Mouse (Mus musculus): ENCODE results near the gene Tcf20. TPM values are rescaled to one million over a fixed set of nuclear protein-coding genes. Genes with fewer than 3 reads are reported as not detected.
A peak's percentile ranks its signal among the peaks of the same experiment; 100 is the strongest.

Gene Tcf20
- polyA plus RNA-seq, 1 experiment from 2014 or later = 6.0 TPM

GRCm38 (mm10) chr15:82984574-82984973 lies 3.1 kb downstream of the Tcf20 start:
- Histone ChIP-seq H3K27ac (no peak overlapping the region), H3K9me3 (no peaks in the 10 kb centered on the region), H3K4me1 (peaks cover 45% of the 10 kb centered on the region), H3K4me3 (no peak overlapping the region), H3K27me3 (ENCODE audit: insufficient read depth, poor library complexity, severe bottlenecking) (peaks cover 88% of the 10 kb centered on the region), H3K36me3 (no peaks in the 10 kb centered on the region)
- DNase-seq (ENCODE audit: low spot score) = no peak
- 75% methylated on average over 7 of the region's 7 CpGs for WGBS

GRCm38 (mm10) chr15:82984097-82984496 lies 3.6 kb downstream of the Tcf20 start:
- H3K27ac ChIP-seq = no peak overlapping the region
- no peak overlapping the region for H3K4me3 ChIP-seq
- no peaks in the 10 kb centered on the region for H3K36me3 ChIP-seq
- H3K27me3 ChIP-seq (ENCODE audit: insufficient read depth, poor library complexity, severe bottlenecking) = peaks cover 88% of the 10 kb centered on the region
- no peaks in the 10 kb centered on the region for H3K9me3 ChIP-seq
- peaks cover 45% of the 10 kb centered on the region for H3K4me1 ChIP-seq
- WGBS = 31% methylated on average over 4 of the region's 4 CpGs
- no peak for DNase-seq (ENCODE audit: low spot score)

GRCm38 (mm10) chr15:82983416-82984026 lies 4.2 kb downstream of the Tcf20 start:
- no peak for DNase-seq (ENCODE audit: low spot score)
- Histone ChIP-seq H3K4me3 (no peak overlapping the region), H3K27me3 (ENCODE audit: insufficient read depth, poor library complexity, severe bottlenecking) (peaks cover 83% of the 10 kb centered on the region), H3K9me3 (no peaks in the 10 kb centered on the region), H3K27ac (peak overlapping the region; percentile 69), H3K4me1 (peaks cover 45% of the 10 kb centered on the region), H3K36me3 (no peaks in the 10 kb centered on the region)
- WGBS = 27% methylated on average over 9 of the region's 9 CpGs

GRCm38 (mm10) chr15:82982724-82983415 lies 4.8 kb downstream of the Tcf20 start:
- Histone ChIP-seq H3K9me3 (no peaks in the 10 kb centered on the region), H3K4me1 (peaks cover 38% of the 10 kb centered on the region), H3K27ac (0 out of 2 replicates have a peak overlapping the region, but pooled peaks have one; percentile 69), H3K36me3 (no peaks in the 10 kb centered on the region), H3K4me3 (no peak overlapping the region), H3K27me3 (ENCODE audit: insufficient read depth, poor library complexity, severe bottlenecking) (peaks cover 81% of the 10 kb centered on the region)
- no peak for DNase-seq (ENCODE audit: low spot score)
- WGBS = 17% methylated on average over 18 of the region's 18 CpGs

GRCm38 (mm10) chr15:82981676-82982520 lies 5.8 kb downstream of the Tcf20 start:
- Histone ChIP-seq H3K27me3 (ENCODE audit: insufficient read depth, poor library complexity, severe bottlenecking) (peaks cover 78% of the 10 kb centered on the region), H3K4me3 (no peak overlapping the region), H3K36me3 (no peaks in the 10 kb centered on the region), H3K9me3 (no peaks in the 10 kb centered on the region), H3K4me1 (peaks cover 32% of the 10 kb centered on the region), H3K27ac (no peak overlapping the region)
- 37% methylated on average over 15 of the region's 15 CpGs for WGBS
- DNase-seq (ENCODE audit: low spot score) = no peak

GRCm38 (mm10) chr15:82979531-82979930 lies 8.1 kb downstream of the Tcf20 start:
- 74% methylated on average over 1 of the region's 1 CpGs for WGBS

GRCm38 (mm10) chr15:82974471-82974870 lies 13.2 kb downstream of the Tcf20 start:
- H3K9me3 ChIP-seq = no peaks in the 10 kb centered on the region
- WGBS = 65% methylated on average over 1 of the region's 1 CpGs
- peaks cover 20% of the 10 kb centered on the region for H3K4me1 ChIP-seq
- no peak overlapping the region for H3K27ac ChIP-seq
- no peak overlapping the region for H3K4me3 ChIP-seq
- no peak for DNase-seq (ENCODE audit: low spot score)
- peaks cover 33% of the 10 kb centered on the region for H3K27me3 ChIP-seq (ENCODE audit: insufficient read depth, poor library complexity, severe bottlenecking)
- no peaks in the 10 kb centered on the region for H3K36me3 ChIP-seq

More at GRCm38 (mm10) chr15:82979531-82979930, 8.1 kb downstream of the Tcf20 start:
- no peak overlapping the region for H3K27ac ChIP-seq
- DNase-seq (ENCODE audit: low spot score) = no peak
- peaks cover 37% of the 10 kb centered on the region for H3K4me1 ChIP-seq
- H3K27me3 ChIP-seq (ENCODE audit: insufficient read depth, poor library complexity, severe bottlenecking) = peaks cover 74% of the 10 kb centered on the region
- H3K36me3 ChIP-seq = no peaks in the 10 kb centered on the region
- H3K9me3 ChIP-seq = no peaks in the 10 kb centered on the region
- no peak overlapping the region for H3K4me3 ChIP-seq

- no peak overlapping the region for H3K4me3 ChIP-seq
- H3K27ac ChIP-seq = peak overlapping the region; percentile 59; the same call in 1 of the 2 replicates
- no peaks in the 10 kb centered on the region for H3K36me3 ChIP-seq
- H3K4me1 ChIP-seq = peaks cover 32% of the 10 kb centered on the region
- WGBS = 29% methylated on average over 6 of the region's 6 CpGs
- H3K27me3 ChIP-seq (ENCODE audit: insufficient read depth, poor library complexity, severe bottlenecking) = peaks cover 49% of the 10 kb centered on the region
- no peak for DNase-seq (ENCODE audit: low spot score)
- no peaks in the 10 kb centered on the region for H3K9me3 ChIP-seq
These were observed 18.4 kb downstream of the Tcf20 start for GRCm38 (mm10) chr15:82969206-82969721.

- H3K27me3 ChIP-seq (ENCODE audit: insufficient read depth, poor library complexity, severe bottlenecking) = peaks cover 51% of the 10 kb centered on the region
- DNase-seq (ENCODE audit: low spot score) = no peak
- H3K4me3 ChIP-seq = peak overlapping the region; percentile 53
These were observed 19.2 kb downstream of the Tcf20 start for GRCm38 (mm10) chr15:82968449-82968848.

GRCm38 (mm10) chr15:82967947-82968346 lies 19.7 kb downstream of the Tcf20 start:
- H3K27ac ChIP-seq = peak overlapping the region; percentile 79
- H3K27me3 ChIP-seq (ENCODE audit: insufficient read depth, poor library complexity, severe bottlenecking) = peaks cover 54% of the 10 kb centered on the region
- DNase-seq (ENCODE audit: low spot score) = no peak

More at GRCm38 (mm10) chr15:82968449-82968848, 19.2 kb downstream of the Tcf20 start:
- H3K4me1 ChIP-seq = peaks cover 30% of the 10 kb centered on the region
- no peaks in the 10 kb centered on the region for H3K36me3 ChIP-seq
- H3K9me3 ChIP-seq = no peaks in the 10 kb centered on the region
- WGBS = 2% methylated on average over 22 of the region's 22 CpGs
- H3K27ac ChIP-seq = peak overlapping the region; percentile 79

GRCm38 (mm10) chr15:82964266-82964825 lies 23.3 kb downstream of the Tcf20 start:
- DNase-seq (ENCODE audit: low spot score) = no peak
- Histone ChIP-seq H3K27me3 (ENCODE audit: insufficient read depth, poor library complexity, severe bottlenecking) (peaks cover 84% of the 10 kb centered on the region), H3K4me3 (no peak overlapping the region), H3K27ac (peak overlapping the region; percentile 87), H3K36me3 (no peaks in the 10 kb centered on the region), H3K4me1 (peaks cover 61% of the 10 kb centered on the region), H3K9me3 (no peaks in the 10 kb centered on the region)
- WGBS = 74% methylated on average over 14 of the region's 14 CpGs

More at GRCm38 (mm10) chr15:82967947-82968346, 19.7 kb downstream of the Tcf20 start:
- H3K9me3 ChIP-seq = no peaks in the 10 kb centered on the region
- H3K4me3 ChIP-seq = peak overlapping the region; percentile 53
- no peaks in the 10 kb centered on the region for H3K36me3 ChIP-seq
- peaks cover 32% of the 10 kb centered on the region for H3K4me1 ChIP-seq
- 29% methylated on average over 6 of the region's 6 CpGs for WGBS

- Histone ChIP-seq H3K9me3 (no peaks in the 10 kb centered on the region), H3K4me1 (peaks cover 61% of the 10 kb centered on the region), H3K27ac (peak overlapping the region; percentile 87), H3K4me3 (peak overlapping the region; percentile 65), H3K36me3 (no peaks in the 10 kb centered on the region), H3K27me3 (ENCODE audit: insufficient read depth, poor library complexity, severe bottlenecking) (peaks cover 91% of the 10 kb centered on the region)
- 5% methylated on average over 60 of the region's 82 CpGs for WGBS
- no peak for DNase-seq (ENCODE audit: low spot score)
These were observed 24.0 kb downstream of the Tcf20 start for GRCm38 (mm10) chr15:82963556-82964156.

All from heart, embryonic 10.5 days (tissue).